Mouse (Mus musculus) MEL (cell line): Measurements from ENCODE around the gene Lipc. TPM values are rescaled to one million over a fixed set of nuclear protein-coding genes. Genes with fewer than 3 reads are reported as not detected.

Source experiments
- DNase-seq: peaks from one replicate; pipeline ENCODE4 v3.0.0; 2011; ENCODE audit warnings: low read depth, low spot score
- H3K27ac ChIP-seq: 2 replicates; pipeline ENCODE4 v1.5.1; 2012; ENCODE audit warnings: low read depth, mild to moderate bottlenecking, control low read depth, low read length, moderate library complexity; ENCODE audit not compliant: control insufficient read depth
- H3K27me3 ChIP-seq, 2 experiments: fragments of 150-350 bp in 1 of 2; sonication (generic) in 1 of 2; 2 replicates each; pipeline ENCODE4 v1.6.1; 2012; ENCODE audit warnings: low read length in 2 of 2, mild to moderate bottlenecking in 2 of 2, improper control_type of control experiment in 1 of 2, moderate library complexity in 1 of 2; ENCODE audit not compliant: insufficient read depth in 2 of 2, control insufficient read depth in 1 of 2
- H3K36me3 ChIP-seq, 2 experiments: 2 replicates each; pipeline ENCODE4 v1.6.1; 2012 to 2014; ENCODE audit warnings: low read length in 2 of 2, improper control_type of control experiment in 1 of 2, inconsistent platforms in 1 of 2, mild to moderate bottlenecking in 1 of 2; ENCODE audit not compliant: insufficient read depth in 2 of 2, control insufficient read depth in 1 of 2
- H3K4me1 ChIP-seq, 2 experiments: fragments of 150-350 bp in 1 of 2; sonication (generic) in 1 of 2; 2 replicates each; pipeline ENCODE4 v1.6.1; 2012; ENCODE audit warnings: low read length in 2 of 2, improper control_type of control experiment in 1 of 2, mild to moderate bottlenecking in 1 of 2; ENCODE audit not compliant: insufficient read depth in 2 of 2, control insufficient read depth in 1 of 2
- H3K4me3 ChIP-seq, 2 experiments: fragments of 150-350 bp in 1 of 2; sonication (generic) in 1 of 2; 2 replicates each; pipeline ENCODE4 v1.5.1; 2012; ENCODE audit warnings: low read depth in 2 of 2, low read length in 2 of 2, mild to moderate bottlenecking in 2 of 2, moderate library complexity in 2 of 2, control low read depth in 1 of 2, improper control_type of control experiment in 1 of 2; ENCODE audit not compliant: control insufficient read depth in 1 of 2, insufficient read depth in 1 of 2
- H3K79me2 ChIP-seq: 2 replicates; pipeline ENCODE4 v1.6.1; 2012; ENCODE audit warnings: mild to moderate bottlenecking, low read length, moderate library complexity; ENCODE audit not compliant: control insufficient read depth, poor library complexity, insufficient read depth
- H3K9ac ChIP-seq: 2 replicates; pipeline ENCODE4 v1.6.1; 2012; ENCODE audit warnings: low read depth, mild to moderate bottlenecking, control low read depth, low read length, moderate library complexity; ENCODE audit not compliant: control insufficient read depth, poor library complexity, severe bottlenecking
- H3K9me3 ChIP-seq: fragments of 150-350 bp; sonication (generic); replicated peaks from 2 replicates; pipeline ENCODE4 v1.6.1; 2012; ENCODE audit warnings: mild to moderate bottlenecking, low read length, improper control_type of control experiment, moderate library complexity; ENCODE audit not compliant: insufficient read depth
- CHD2 ChIP-seq: IDR thresholded peaks from 2 replicates; pipeline ENCODE4 v1.6.1; 2011; ENCODE audit warnings: low read length, improper control_type of control experiment
- E2F4 ChIP-seq: IDR thresholded peaks from 2 replicates; pipeline ENCODE4 v1.6.1; 2011; ENCODE audit warnings: low read depth, low read length, improper control_type of control experiment, borderline replicate concordance
- ELF1 ChIP-seq: IDR thresholded peaks from 2 replicates; pipeline ENCODE4 v1.6.1; 2014; ENCODE audit warnings: low read depth, mild to moderate bottlenecking, inconsistent platforms, low read length, improper control_type of control experiment, moderate library complexity
- EP300 ChIP-seq, 2 experiments: IDR thresholded peaks; 2 replicates each; pipeline ENCODE4 v1.6.1; 2011; ENCODE audit warnings: improper control_type of control experiment in 2 of 2, low read length in 2 of 2, low read depth in 1 of 2, mild to moderate bottlenecking in 1 of 2
- ETS1 ChIP-seq: IDR thresholded peaks from 2 replicates; pipeline ENCODE4 v1.6.1; 2012; ENCODE audit warnings: low read depth, mild to moderate bottlenecking, inconsistent platforms, low read length, improper control_type of control experiment, moderate library complexity
- GABPA ChIP-seq: IDR thresholded peaks from 2 replicates; pipeline ENCODE4 v1.6.1; 2012; ENCODE audit warnings: low read depth, mild to moderate bottlenecking, inconsistent platforms, low read length, improper control_type of control experiment, moderate library complexity
- HCFC1 ChIP-seq: IDR thresholded peaks from 2 replicates; pipeline ENCODE4 v1.6.1; 2012; ENCODE audit warnings: low read depth, mild to moderate bottlenecking, inconsistent platforms, low read length, improper control_type of control experiment, moderate library complexity
- MAFK ChIP-seq: IDR thresholded peaks from 2 replicates; pipeline ENCODE4 v1.6.1; 2011; ENCODE audit warnings: low read depth, mild to moderate bottlenecking, low read length, improper control_type of control experiment, borderline replicate concordance
- MAX ChIP-seq: IDR thresholded peaks from 2 replicates; pipeline ENCODE4 v1.6.1; 2011; ENCODE audit warnings: low read length, improper control_type of control experiment
- MAZ ChIP-seq: IDR thresholded peaks from 2 replicates; pipeline ENCODE4 v1.6.1; 2012; ENCODE audit warnings: low read depth, mild to moderate bottlenecking, inconsistent platforms, low read length, improper control_type of control experiment
- MXI1 ChIP-seq: IDR thresholded peaks from 2 replicates; pipeline ENCODE4 v1.6.1; 2011; ENCODE audit warnings: mild to moderate bottlenecking, low read depth, low read length, improper control_type of control experiment
- MYB ChIP-seq: IDR thresholded peaks from 2 replicates; pipeline ENCODE4 v1.6.1; 2011; ENCODE audit warnings: mild to moderate bottlenecking, low read depth, low read length, improper control_type of control experiment
- MYC ChIP-seq: IDR thresholded peaks from 2 replicates; pipeline ENCODE4 v1.6.1; 2011; ENCODE audit warnings: low read depth, mild to moderate bottlenecking, low read length, improper control_type of control experiment, moderate library complexity
- NELFE ChIP-seq: IDR thresholded peaks from 2 replicates; pipeline ENCODE4 v1.6.1; 2011; ENCODE audit warnings: low read depth, low read length, improper control_type of control experiment
- NRF1 ChIP-seq: IDR thresholded peaks from 2 replicates; pipeline ENCODE4 v1.6.1; 2014; ENCODE audit warnings: low read depth, mild to moderate bottlenecking, inconsistent platforms, low read length, improper control_type of control experiment, moderate library complexity; ENCODE audit not compliant: poor library complexity, insufficient read depth, severe bottlenecking
- POLR2A ChIP-seq, 2 experiments: IDR thresholded peaks; 2 replicates each; pipeline ENCODE4 v1.6.1; 2011 to 2012; ENCODE audit warnings: low read length in 2 of 2, mild to moderate bottlenecking in 2 of 2, control low read depth in 1 of 2, improper control_type of control experiment in 1 of 2, low read depth in 1 of 2, moderate library complexity in 1 of 2; ENCODE audit not compliant: control insufficient read depth in 1 of 2, insufficient read depth in 1 of 2, poor library complexity in 1 of 2
- POLR2AphosphoS2 ChIP-seq: IDR thresholded peaks from 2 replicates; pipeline ENCODE4 v1.6.1; 2011; ENCODE audit warnings: low read length, improper control_type of control experiment
- POLR2AphosphoS5 ChIP-seq: IDR thresholded peaks from 2 replicates; pipeline ENCODE4 v1.6.1; 2012; ENCODE audit warnings: low read depth, borderline replicate concordance, mild to moderate bottlenecking, inconsistent platforms, low read length, moderate library complexity, mixed read lengths
- RAD21 ChIP-seq: IDR thresholded peaks from 2 replicates; pipeline ENCODE4 v1.6.1; 2011; ENCODE audit warnings: mild to moderate bottlenecking, low read depth, low read length, improper control_type of control experiment
- RCOR1 ChIP-seq: IDR thresholded peaks from 2 replicates; pipeline ENCODE4 v1.6.1; 2012; ENCODE audit warnings: low read depth, mild to moderate bottlenecking, inconsistent platforms, low read length, improper control_type of control experiment
- SIN3A ChIP-seq: IDR thresholded peaks from 2 replicates; pipeline ENCODE4 v1.6.1; 2012; ENCODE audit warnings: low read length, improper control_type of control experiment, inconsistent platforms
- SMC3 ChIP-seq: IDR thresholded peaks from 2 replicates; pipeline ENCODE4 v1.6.1; 2011; ENCODE audit warnings: low read depth, low read length, improper control_type of control experiment
- TAL1 ChIP-seq: IDR thresholded peaks from 2 replicates; pipeline ENCODE4 v1.6.1; 2012; ENCODE audit warnings: mild to moderate bottlenecking, inconsistent platforms, low read length, moderate library complexity, mixed read lengths
- TBP ChIP-seq: IDR thresholded peaks from 2 replicates; pipeline ENCODE4 v1.8.0; 2011; ENCODE audit warnings: low read depth, low read length, improper control_type of control experiment
- USF1 ChIP-seq: IDR thresholded peaks from 2 replicates; pipeline ENCODE4 v1.6.1; 2014; ENCODE audit warnings: low read depth, mild to moderate bottlenecking, inconsistent platforms, low read length, improper control_type of control experiment, moderate library complexity
- USF2 ChIP-seq, 2 experiments: IDR thresholded peaks; 2 replicates each; pipeline ENCODE4 v1.6.1; 2011 to 2012; ENCODE audit warnings: improper control_type of control experiment in 2 of 2, low read length in 2 of 2, borderline replicate concordance in 1 of 2, inconsistent platforms in 1 of 2, low read depth in 1 of 2, mild to moderate bottlenecking in 1 of 2; ENCODE audit not compliant: insufficient read depth in 1 of 2
- ZMIZ1 ChIP-seq: IDR thresholded peaks from 2 replicates; pipeline ENCODE4 v1.6.1; 2012; ENCODE audit warnings: low read depth, mild to moderate bottlenecking, inconsistent platforms, low read length, improper control_type of control experiment, moderate library complexity
- ZNF384 ChIP-seq: IDR thresholded peaks from 2 replicates; pipeline ENCODE4 v1.6.1; 2012; ENCODE audit warnings: low read depth, mild to moderate bottlenecking, inconsistent platforms, low read length, improper control_type of control experiment
- polyA plus RNA-seq, 2 experiments: library from polyadenylated mRNA; stranded (reverse) in 1 of 2; unstranded in 1 of 2; fragments of >175 nt in 1 of 2; fragments of >200 nt in 1 of 2; gene quantifications; 2 replicates each; pipeline versions ENCODE4 v1.2.1 to v1.2.4; 2012; ENCODE audit warnings: low replicate concordance in 2 of 2, low read depth in 1 of 2; ENCODE audit not compliant: insufficient read length in 2 of 2, insufficient read depth in 1 of 2, missing spikeins in 1 of 2
- total RNA-seq: library from RNA; depleted of rRNA; stranded (reverse); fragments of 300-350 nt; gene quantifications from 2 replicates; pipeline ENCODE4 v1.2.3, GENCODE M21; 2012

Lipc gene
- total and polyA plus RNA-seq, 3 experiments: 0.07 TPM; not detected in 2

DNA sequence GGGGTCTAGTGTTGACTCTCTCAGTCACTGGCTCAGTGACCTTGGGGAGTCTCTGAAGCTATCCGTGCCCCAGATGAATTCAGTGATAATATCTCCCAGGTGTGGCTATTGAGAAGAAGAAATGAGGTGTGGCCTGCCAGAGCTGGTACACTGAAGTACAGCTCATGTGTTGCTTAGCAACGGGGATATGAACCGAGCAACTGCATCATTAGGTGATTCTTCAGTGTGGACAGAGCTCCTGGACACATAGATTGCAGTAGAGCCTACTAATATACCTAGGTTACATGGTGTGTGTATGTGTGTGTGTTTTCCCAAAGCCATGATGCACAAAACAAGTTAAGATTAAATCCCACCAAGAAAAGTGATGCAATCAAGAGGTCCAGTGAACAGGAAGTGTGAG, 100.5 kb downstream of the Lipc start:
- Histone ChIP-seq H3K79me2 (no peaks in the 10 kb centered on the region), H3K36me3 (peaks cover 0 to 16% of the 10 kb centered on the region in 2 experiments; a peak in 2 of 4 replicates), H3K27ac (no peak overlapping the region), H3K9me3 (no peaks in the 10 kb centered on the region), H3K4me3 (no peak overlapping the region), H3K9ac (no peak overlapping the region), H3K4me1 (peaks cover 6 to 33% of the 10 kb centered on the region in 2 experiments), H3K27me3 (no peaks in the 10 kb centered on the region)
- DNase-seq: no peak
- no peak for TF ChIP-seq USF2 (IDR thresholded peaks at IDR 0.05; ENCODE audit: borderline replicate concordance in 1 of 2, insufficient read depth in 1 of 2, low read depth in 1 of 2, low read length in 2 of 2)
- no peak for TF ChIP-seq TAL1
- TF ChIP-seq MAX: no peak
- no peak for TF ChIP-seq ZMIZ1
- no peak for TF ChIP-seq MYC
- TF ChIP-seq MAZ: no peak
- TF ChIP-seq RCOR1: no peak
- no peak for TF ChIP-seq GABPA
- TF ChIP-seq SMC3: no peak
- TF ChIP-seq NRF1: no peak
- TF ChIP-seq RAD21: no peak
- no peak for TF ChIP-seq MXI1
- TF ChIP-seq POLR2AphosphoS5: no peak
- TF ChIP-seq MAFK: no peak
- no peak for TF ChIP-seq HCFC1
- TF ChIP-seq NELFE: no peak
- no peak for TF ChIP-seq MYB
- no peak for TF ChIP-seq ZNF384
- no peak for TF ChIP-seq POLR2AphosphoS2
- TF ChIP-seq POLR2A (IDR thresholded peaks at IDR 0.05; ENCODE audit: control insufficient read depth in 1 of 2, insufficient read depth in 1 of 2, low read depth in 1 of 2, low read length in 2 of 2, poor library complexity in 1 of 2): no peak

DNA sequence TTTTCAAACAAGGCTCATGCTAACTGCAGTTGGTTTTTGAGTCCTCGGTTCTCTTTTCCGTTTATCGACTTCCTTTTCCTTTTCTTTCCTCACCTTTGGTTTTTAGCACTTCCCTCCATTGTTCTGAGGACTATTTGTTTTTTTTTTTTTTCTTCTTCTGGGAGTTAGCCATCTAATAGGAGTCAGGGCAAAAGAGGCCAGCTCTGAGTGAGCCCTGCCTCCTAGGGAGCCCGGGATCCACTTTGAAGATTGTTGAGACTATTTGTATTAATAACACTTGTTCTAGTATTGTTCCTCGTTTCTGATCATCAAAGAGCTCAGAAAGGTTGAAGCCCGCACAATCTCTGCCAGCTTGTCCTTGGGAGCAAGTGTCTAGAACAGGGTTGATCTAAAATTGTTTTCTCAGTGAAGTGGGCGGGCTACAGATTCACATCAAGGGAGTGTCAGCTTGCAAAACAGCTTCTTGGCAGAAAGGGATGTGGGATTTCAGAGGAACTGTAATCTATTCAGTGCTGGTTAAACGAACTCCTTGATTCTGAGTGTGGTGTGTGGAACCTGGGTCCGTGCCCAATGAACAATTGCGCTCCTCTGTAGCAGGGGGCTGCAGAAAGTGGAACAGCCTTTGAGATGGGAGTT, 103.8 kb downstream of the Lipc start:
- Histone ChIP-seq H3K9ac (no peak overlapping the region; the same call in 1 of the 2 replicates), H3K4me3 (peak overlapping the region; percentile 15 to 37; a peak in 3 of 4 replicates)
- no peak for TF ChIP-seq E2F4
- peak; percentile 66 for TF ChIP-seq MYB
- no peak for TF ChIP-seq ELF1
- no peak for TF ChIP-seq NRF1
- peak; percentile 21; the same call in 1 of the 2 replicates for TF ChIP-seq TAL1
- TF ChIP-seq ZMIZ1: no peak
- no peak for TF ChIP-seq USF2 (IDR thresholded peaks at IDR 0.05; ENCODE audit: borderline replicate concordance in 1 of 2, insufficient read depth in 1 of 2, low read depth in 1 of 2, low read length in 2 of 2)
- TF ChIP-seq MAFK: no peak
- TF ChIP-seq TBP: peak; percentile 59
- peak; percentile 28 for TF ChIP-seq SIN3A
- 0 out of 2 replicates have a peak, but pooled peaks have one; percentile 43 for TF ChIP-seq MAZ
- no peak for TF ChIP-seq CHD2
- TF ChIP-seq ETS1: peak; percentile 68
- no peak for TF ChIP-seq SMC3
- no peak for TF ChIP-seq POLR2AphosphoS2
- peak; percentile 87 for TF ChIP-seq RCOR1
- peak; percentile 34; the same call in 1 of the 2 replicates for TF ChIP-seq HCFC1
- TF ChIP-seq MYC: 0 out of 2 replicates have a peak, but pooled peaks have one; percentile 23
- TF ChIP-seq ZNF384: 0 out of 2 replicates have a peak, but pooled peaks have one; percentile 11
- TF ChIP-seq POLR2A (IDR thresholded peaks at IDR 0.05; ENCODE audit: control insufficient read depth in 1 of 2, insufficient read depth in 1 of 2, low read depth in 1 of 2, low read length in 2 of 2, poor library complexity in 1 of 2): no peak
- TF ChIP-seq USF1: no peak
- peak; percentile 74 to 84 for TF ChIP-seq EP300 (IDR thresholded peaks at IDR 0.05; ENCODE audit: low read depth in 1 of 2, low read length in 2 of 2)

More for the DNA sequence above, 103.8 kb downstream of the Lipc start:
- peaks cover 0 to 13% of the 10 kb centered on the region in 2 experiments; a peak in 2 of 4 replicates for H3K36me3 ChIP-seq
- H3K27ac ChIP-seq: peak overlapping the region; percentile 84
- peaks cover 6 to 20% of the 10 kb centered on the region in 2 experiments for H3K4me1 ChIP-seq
- no peaks in the 10 kb centered on the region for H3K9me3 ChIP-seq
- DNase-seq: peak; percentile 89
- no peaks in the 10 kb centered on the region for H3K79me2 ChIP-seq
- no peaks in the 10 kb centered on the region for H3K27me3 ChIP-seq
